Mouse (Mus musculus): ENCODE measurements at regions not wholly inside any gene's neighbourhood (a gene's known extent, or its start where the extent isn't known, plus 50 kb on each side); places are given as distances from the start of the nearest gene placed in this dataset.
"Not testable (repeated sequence)": the region's sequence is repeated elsewhere in the genome, so short reads cannot be mapped to it uniquely, and the experiment has no call there.

GRCm38 (mm10) chr2:71597956-71598355 lies 51.4 kb upstream of the Dlx2 start:
- DNase-seq: no peak

DNA sequence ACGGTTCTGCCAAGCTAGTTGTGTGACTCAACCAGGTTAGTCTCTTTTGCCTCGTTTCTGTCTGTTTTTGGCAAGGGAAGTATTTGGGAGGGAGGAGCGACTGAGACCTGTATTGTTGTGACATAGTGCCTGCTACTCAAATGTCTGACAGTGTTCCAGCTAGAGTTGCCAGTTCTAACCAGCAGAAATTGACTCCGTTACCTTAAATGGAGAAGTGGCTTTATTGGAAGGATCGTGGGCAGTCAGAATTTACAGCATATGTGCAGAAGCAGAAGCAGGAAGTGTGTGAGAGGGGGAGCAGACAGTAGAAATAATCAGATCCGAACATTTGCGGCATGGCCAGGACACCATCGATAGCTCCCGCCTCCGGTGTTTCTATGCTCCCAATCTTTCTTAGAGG lies 51.8 kb upstream of the Dlx2 start:
- DNase-seq: peak; percentile 13

DNA sequence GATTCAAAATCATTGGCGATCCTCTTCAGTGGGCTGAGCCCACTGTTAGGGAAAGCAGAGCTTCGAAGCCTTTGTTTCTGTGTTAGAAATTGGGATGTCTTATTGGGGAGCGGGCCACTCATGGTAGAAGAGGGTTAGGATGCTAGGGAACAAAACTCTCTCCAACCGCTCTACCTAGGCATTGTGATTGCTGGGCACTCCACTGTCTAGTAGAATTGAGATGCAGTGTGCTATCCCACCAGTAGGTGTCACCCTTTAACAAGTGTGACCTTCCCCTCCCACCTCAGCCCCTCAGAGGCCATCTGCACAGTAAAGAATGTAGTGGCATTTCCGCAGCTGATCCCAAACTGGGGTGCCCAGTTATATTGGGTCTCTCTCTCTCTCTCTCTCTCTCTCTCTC lies 52.2 kb upstream of the Dlx2 start:
- DNase-seq: peak; percentile 82

DNA sequence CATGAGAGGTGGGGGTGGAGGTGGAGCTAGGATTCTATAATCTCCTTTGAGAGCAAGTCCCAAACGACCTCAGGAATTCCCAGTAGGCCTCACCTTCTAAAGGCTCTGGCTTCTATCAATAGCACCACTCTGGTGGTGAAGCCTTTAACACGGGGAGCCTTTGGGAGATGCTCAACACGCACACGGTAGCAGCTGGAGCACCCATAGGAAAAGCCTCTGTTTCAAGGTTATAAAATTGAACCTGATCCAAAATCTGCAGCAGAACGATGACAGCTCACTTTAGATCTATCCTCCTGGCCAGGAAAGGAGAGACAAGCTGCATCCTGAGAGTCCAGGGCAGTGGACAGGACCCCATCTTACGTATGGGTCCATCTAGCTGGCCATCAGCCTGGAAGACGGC lies 53.7 kb upstream of the Dlx2 start:
- peak; percentile 11 for DNase-seq

DNA sequence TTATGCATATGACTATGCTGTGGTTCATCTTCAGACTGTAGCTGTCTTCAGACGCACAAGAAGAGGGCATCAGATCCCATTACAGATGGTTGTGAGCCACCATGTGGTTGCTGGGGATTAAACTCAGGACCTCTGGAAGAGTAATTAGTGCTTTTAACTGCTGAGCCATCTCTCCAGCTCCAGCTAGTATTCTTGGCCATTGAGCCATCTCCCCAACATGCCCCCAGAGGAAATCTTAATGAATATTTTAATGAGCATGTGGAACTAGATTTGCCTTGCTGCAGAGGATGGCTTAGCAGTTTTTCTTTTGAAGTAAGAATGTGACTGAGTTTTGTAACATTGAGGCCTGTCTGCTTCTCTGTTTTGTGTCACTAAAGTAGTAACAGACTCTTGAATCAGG lies 54.4 kb upstream of the Dlx2 start:
- DNase-seq: no peak

- not testable (repeated sequence) for DNase-seq
These were observed 57.2 kb upstream of the Dlx2 start for GRCm38 (mm10) chr2:71603796-71604195.

DNA sequence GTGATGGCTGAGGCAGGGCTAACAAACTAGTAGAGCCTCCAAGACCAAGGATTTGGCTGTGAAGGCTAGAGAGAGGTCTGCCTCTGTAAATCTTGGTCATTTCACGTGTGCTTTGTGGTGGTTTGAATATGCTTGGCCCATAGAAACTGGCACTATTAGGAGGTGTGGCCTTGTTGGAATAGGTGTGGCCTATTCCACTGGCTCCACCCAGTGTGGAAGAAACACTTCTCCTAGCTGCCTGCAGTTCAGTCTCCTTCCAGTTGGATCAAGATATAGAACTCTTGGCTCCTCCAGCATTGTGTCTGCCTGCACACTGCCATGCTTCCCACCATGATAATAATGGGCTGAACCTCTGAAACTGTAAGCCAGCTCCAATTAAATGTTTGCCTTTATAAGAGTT lies 59.1 kb upstream of the Dlx2 start:
- DNase-seq: no peak

DNA sequence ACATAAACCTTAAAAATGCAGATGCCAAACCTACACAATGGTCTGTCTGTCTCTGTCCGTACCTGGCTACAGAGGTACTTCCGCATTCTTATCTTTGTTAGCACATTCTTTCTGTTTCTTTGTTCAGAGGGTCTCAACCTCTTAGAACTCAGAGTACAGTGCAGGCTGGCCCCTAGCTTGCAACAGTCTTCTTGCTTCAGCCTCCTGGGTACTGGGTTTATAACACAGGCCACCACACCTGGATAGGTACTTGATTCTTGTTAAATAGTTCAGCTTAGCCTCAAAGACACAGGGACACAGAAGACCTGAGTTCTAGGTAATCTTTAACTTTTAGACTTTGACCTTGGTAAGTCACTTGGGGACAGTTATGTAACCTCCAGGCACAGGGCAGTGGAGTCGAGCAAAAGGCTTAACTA lies 60.5 kb upstream of the Dlx2 start:
- DNase-seq: no peak

GRCm38 (mm10) chr2:71613216-71613615 lies 66.7 kb upstream of the Dlx2 start:
- DNase-seq: no peak

- DNase-seq: no peak
These were observed 70.0 kb upstream of the Dlx2 start for GRCm38 (mm10) chr2:71616526-71616925.

- DNase-seq: no peak
These were observed 74.9 kb upstream of the Dlx2 start for GRCm38 (mm10) chr2:71621458-71621857.

DNA sequence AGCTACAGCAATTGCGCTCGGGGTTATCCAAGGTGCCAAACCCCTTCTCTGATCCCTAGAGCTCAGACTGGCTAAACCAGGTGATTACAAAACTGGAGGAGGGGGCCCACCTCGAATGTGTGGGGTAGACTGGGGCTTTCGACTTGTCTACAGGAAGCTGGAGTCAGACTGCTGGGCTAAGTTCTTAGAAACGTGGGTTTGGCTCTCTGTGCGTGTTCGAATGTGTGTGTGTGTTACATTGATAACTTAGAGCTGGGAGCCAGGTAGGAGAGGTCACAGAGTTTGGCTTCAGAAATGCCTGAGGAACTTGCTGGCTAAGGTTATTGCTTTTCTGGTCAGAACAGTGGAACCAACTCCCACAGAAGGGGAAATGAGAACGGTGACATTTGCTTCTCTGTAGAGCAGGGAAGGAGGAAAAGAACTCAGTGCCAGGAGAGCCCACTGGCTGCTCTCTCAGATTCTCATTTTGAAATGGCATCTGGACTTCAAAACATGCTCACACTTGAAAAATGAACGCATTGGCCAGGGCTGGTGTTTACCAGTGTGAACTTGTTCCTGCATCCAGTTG lies 76.1 kb upstream of the Dlx2 start:
- no peak for DNase-seq

DNA sequence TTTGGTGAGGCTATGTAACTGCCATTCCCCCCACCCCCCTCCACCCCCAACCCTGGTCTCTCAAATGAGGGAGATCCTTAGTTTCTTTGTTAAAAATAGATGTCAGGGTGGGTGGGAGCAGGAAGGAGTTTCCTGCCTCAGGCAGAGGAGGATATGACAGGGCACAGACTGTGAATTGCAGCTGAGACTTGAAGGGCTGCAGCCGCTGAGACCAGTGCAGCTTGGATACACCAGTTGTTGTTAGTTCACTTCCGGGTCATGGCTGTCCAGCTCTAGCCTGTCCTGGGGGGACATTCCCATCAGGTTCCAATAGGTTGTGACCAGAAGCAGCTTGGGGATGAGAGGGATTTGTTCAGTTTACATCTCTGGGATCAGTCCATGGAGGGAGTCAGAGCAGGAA lies 76.6 kb upstream of the Dlx2 start:
- no peak for DNase-seq

DNA sequence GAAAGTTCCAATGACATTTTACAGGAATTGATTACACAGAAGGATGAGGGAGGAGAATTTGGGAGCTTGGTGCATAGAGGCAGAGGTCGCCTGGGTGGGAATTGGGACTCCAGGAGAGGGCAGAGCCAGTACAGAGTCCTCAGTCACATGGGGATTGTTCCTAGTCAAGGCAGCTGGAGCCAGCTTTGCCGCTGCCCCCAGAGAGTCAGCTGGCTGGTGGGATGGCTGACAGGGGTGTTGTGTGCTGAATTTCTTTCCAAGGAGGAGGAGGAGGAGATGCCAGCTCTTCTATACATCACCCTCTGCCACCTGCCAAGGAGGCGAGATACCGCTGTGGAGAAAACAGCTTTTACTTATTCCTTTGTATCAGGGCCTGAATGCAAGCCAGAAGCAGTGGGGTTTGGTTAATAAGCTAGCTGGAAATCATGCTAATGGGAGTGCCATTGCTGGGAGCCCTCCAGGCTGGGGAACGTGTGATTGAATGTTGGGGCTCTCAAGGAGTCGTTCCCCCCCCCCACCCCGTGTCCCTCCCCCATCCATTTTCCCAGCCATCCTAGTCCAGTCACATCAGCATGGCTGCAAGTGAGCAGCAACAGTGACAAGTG lies 78.8 kb upstream of the Dlx2 start:
- no peak for DNase-seq

- DNase-seq: no peak
These were observed 79.8 kb upstream of the Dlx2 start for GRCm38 (mm10) chr2:71626404-71626803.

- DNase-seq: no peak
These were observed 80.7 kb upstream of the Dlx2 start for GRCm38 (mm10) chr2:71627097-71627755.

GRCm38 (mm10) chr2:71628821-71629220 lies 82.3 kb upstream of the Dlx2 start:
- DNase-seq: no peak

GRCm38 (mm10) chr2:71629301-71630142 lies 83.0 kb upstream of the Dlx2 start:
- no peak for DNase-seq

GRCm38 (mm10) chr2:71630143-71630463 lies 83.5 kb upstream of the Dlx2 start:
- DNase-seq: no peak

DNA sequence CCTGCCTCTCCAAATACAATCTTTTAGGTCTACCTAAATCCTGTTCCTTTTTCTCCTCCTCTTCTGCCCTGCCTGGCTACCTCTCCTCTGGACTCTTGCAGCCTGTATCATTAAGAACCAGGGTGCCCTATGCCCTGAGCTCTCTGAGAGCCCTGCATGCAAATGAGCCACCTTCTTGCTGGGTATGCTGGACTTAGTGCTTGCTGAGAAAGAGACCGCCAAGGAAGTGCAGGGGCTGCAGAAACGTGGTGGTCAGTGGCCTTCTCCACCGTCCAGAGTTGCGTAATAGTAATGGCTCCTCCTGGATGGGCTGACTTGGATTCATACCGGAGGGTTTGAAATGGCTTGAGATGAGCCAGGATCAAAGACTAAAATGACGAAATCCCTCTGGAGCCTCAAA lies 86.9 kb upstream of the Dlx2 start:
- DNase-seq: no peak

DNA sequence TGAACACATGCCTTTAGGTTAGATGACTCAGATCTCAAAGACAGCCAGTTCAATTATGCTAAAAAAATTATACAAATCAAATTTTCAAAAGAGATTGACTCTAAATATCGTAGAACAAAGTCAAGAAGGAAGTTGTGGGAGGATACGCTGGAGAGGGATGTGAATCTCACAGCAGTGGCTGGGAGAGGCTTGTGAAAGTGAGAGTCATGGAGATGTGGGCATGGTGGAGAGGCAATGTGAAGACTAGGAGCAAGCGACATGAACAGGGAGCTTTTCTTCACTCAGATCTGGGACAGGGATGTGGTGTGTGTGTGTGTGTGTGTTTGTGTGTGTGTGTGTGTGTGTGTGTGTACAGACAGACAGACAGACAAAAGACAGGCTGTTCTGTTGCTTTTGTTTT lies 87.9 kb upstream of the Dlx2 start:
- DNase-seq: no peak

DNA sequence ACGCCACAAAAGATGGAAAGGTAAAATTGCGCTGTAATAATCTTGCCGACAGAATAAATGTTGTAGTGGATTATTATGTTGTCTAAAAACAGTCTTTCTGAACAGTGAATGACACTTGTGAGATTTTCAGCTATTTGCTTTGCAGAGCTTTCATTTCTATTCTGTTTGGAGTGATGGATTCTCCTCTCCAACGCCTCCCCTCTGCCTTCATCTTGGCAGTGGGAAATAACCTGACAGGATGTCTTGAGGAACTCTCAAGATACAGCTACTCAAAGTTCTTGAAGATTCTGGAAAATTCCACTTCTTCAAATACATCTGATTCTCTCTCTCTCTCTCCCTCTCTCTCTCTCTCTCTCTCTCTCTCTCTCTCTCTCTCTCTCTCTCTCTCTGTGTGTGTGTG lies 89.6 kb upstream of the Dlx2 start:
- no peak for DNase-seq

DNA sequence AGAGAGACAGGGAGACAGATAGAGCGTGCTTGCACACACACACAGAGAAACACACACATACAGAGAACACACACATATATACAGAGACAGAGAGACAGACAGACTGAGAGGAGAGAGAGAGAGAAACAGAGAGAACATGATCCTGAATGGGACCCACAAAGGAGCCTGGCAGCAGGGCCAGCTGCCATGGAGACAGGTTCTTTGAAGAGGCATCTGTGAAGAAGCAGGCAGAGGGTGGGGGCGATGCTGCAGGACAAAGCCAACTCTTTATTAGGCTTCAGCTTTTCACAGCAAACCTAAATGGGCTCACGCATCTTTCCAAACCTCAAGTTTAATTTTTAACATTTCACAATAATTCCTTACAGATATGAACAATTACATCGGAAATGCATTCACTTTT lies 90.0 kb upstream of the Dlx2 start:
- no peak for DNase-seq

Measured in adrenal gland, adult 2 months (tissue).